Mouse (Mus musculus) thymus, adult 18-20 months (tissue): ENCODE results near the gene Ppp1r14c.
"Not testable (repeated sequence)": the region's sequence is repeated elsewhere in the genome, so short reads cannot be mapped to it uniquely, and the experiment has no call there.

Experiments
- DNase-seq, 2 experiments: peaks; one replicate each; pipeline ENCODE4 v3.0.0; 2022; ENCODE audit warnings: mixed read lengths in 2 of 2

Ppp1r14c gene

DNA sequence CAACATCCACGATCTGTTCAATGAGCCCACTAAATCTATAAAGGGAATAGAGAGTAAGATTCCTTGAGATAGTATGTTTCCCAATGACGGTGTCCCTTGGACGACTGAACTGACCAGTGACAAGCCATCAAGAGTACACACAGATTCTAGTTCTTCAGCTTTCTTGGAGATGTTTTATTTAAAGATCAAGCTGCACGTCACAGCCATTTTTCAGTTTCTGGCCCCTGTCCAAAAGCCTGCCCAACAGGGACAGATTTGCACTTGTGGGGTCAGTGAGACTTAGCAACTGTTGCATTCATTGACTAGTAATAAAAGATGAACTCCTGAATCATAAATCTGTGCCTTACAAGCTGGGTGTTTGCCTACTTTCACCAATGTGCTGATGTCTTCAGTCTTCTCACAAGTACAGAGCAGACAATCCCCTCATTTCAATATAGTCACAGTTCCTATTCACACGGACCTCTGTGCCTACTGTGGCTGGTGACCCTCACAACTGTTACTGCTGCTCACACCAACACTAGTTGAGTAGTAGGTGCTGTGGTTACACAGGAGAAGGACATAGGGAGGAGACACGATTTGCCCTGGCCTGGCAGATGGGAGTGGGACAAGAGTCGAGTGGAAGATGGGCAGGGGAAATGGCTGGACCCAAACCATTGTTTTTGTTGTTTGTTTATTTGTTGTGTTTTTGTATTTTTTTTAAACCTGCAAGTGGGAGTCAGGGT, 37.7 kb downstream of the Ppp1r14c start:
- no peak for DNase-seq

DNA sequence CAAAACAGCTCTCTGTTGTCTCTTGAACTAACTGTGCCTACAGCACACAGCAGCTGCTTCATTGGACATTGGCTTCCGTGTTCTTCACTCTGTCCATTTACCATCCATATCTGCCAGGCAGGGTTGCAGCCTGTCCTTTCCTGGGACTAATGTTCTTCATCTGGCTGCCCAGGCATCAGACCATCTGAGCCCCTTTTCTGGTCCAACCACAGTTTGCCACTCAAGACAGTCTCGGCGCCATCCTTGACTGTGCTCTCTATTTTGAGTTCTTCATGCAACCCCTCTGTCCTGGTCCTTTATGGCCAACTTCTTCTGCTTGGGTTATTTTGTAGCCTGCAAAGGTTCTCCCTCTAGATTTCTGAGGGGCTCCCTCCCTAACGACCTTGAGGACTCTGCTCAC, 38.5 kb downstream of the Ppp1r14c start:
- no peak for DNase-seq

DNA sequence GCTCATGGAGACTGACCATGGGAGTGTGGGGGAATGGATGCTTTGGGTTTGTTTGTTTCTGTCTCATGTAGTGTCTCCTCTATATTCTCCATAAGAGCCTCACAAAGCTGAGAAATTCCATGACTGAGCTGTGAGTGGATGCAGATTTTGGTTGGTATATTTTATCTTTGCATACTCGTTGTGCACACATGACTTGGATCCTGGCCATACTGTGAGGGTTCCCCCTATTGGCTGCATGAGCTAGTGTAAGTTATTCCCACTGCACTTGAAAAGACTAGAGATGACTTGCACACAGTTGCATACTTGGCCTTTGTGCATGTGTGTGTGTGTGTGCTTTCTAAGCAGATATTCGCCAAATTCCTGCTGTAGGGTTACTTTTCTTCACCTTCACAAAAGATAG, 40.4 kb downstream of the Ppp1r14c start:
- no peak for DNase-seq

DNA sequence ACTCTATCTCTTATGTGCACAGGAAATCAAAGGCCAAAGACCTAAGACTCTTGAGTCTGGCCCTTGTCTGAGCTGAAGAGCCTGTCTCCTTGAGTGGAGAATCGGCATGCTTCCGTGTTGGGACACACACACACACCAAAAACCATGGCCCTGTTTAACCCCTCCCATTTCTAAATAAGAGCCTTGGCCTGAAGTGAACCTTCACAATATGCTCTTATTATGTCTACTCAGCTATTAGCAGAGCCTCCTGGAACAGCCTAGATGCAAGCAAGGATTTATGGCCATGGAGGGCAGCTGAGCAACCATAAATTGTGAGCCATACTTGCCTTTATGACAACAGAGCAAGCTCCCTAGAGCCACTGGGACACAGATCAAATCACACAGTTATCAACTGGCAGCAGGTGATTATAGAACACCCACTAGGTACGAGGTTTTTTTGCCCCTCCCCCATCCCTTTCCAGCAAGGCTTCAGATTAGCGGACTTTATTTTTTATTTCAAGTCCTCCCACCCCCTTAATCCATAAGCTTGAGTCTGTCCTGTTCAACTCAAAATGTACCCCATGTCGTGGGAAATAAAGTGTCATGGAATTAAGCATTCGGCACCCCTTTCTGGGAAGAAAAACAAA, 42.3 kb downstream of the Ppp1r14c start:
- no peak for DNase-seq

GRCm38 (mm10) chr10:3408699-3409098, 42.8 kb downstream of the Ppp1r14c start:
- DNase-seq: no peak

DNA sequence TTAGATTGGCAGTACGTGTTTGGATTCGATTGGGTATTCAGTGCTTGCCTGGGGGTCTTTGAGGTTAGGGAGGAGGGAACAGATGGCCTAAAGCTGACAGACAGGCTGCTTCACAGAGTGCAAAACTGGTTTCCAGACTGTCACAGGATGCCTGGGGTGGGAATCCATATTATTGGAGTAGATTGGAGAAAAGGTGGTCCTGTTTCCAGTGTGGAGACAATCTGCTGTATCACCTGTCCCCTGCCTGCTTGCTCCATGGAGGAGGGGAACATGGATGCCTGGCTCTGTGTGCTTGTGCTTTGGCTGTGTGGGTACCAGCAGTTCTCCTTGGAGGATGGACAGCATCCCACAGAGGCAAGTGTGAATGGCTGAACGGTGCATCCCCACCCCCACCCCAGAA, 45.4 kb downstream of the Ppp1r14c start:
- no peak for DNase-seq

- DNase-seq: no peak
Observed at GRCm38 (mm10) chr10:3411639-3412038, 45.8 kb downstream of the Ppp1r14c start.

DNA sequence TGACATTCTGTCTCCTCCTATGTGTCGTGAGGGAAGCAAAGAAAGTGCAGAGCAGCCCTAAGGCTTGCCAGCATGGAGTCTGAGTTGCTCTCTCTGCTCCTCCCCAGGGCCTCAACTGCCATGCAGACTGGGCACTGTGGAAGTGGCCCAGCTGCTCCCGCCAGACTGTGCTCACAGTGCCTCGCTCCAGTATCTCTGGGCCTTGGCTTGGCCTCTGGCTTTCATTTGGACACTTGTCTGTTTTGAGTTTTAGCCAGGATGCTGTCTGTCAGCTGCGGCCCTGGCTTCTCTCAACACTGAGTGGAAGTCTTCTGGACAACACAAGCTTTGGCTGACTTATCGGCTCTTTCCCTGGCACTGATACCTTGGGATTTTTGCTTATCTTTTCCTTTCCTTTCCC, 49.0 kb downstream of the Ppp1r14c start:
- DNase-seq: no peak

DNA sequence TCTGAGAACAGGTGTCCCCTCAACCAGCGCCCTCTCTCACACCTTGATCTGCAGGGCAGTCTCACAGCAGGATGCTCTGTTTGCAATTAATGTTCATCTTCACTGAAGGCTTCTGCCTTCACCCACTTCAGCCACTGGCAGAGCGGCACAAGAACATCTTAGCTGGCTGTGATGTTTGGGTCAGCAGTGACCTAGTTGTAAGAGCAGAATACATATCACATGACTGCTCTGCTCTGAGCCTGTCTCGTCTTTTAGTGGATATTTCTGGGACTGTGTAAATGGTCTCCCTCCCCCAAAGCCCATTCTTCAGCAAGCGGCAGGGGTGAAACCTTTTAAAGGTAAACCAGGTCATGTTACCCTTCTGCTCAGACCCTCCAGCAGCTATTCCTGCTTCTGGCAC, 50.7 kb downstream of the Ppp1r14c start:
- DNase-seq: no peak

DNA sequence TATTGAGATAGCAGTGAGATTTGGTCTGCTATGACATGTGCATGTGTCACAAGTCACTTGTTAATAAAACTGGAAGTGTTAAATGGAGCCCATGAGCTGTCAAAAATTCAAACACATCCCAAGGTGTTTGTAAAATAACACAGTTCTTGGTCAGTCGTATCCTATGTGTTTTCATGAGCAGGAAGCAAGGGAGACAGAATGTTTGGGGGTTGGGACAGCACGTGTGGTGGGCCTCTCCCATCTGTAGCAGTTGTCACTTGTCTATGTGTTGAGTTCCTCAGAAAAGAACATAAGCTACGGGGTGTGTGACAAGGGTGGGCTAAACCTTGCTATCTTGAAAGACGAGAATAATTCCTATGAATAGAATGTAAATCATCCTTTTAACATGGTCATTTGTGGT, 51.6 kb downstream of the Ppp1r14c start:
- DNase-seq: no peak

- no peak for DNase-seq
Observed at GRCm38 (mm10) chr10:3424016-3424415, 58.2 kb downstream of the Ppp1r14c start.

- DNase-seq: no peak
Observed at GRCm38 (mm10) chr10:3427689-3428399, 62.0 kb downstream of the Ppp1r14c start.

- DNase-seq: no peak
Observed at GRCm38 (mm10) chr10:3434848-3435474, 69.1 kb downstream of the Ppp1r14c start.

- no peak for DNase-seq
Observed at GRCm38 (mm10) chr10:3440722-3441471, 75.0 kb downstream of the Ppp1r14c start.

DNA sequence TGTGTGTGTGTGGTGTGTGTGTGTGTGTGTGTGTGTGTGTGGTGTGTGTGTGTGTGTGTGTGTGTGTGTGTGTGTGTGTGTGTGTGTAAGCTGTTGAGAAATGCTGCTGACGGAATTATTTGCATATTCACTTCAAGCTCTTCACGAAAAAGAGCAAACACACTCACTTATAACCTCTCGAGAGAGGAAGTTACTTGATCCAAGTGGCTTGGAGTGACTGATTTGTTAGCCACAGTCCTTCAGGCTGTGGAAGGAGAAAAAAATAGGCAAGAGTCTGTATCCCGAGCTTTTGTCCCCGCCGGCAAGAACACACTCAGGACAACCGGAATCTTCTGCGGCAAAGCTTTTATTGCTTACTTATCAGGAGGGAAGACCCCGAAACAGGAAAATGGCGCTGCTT, 80.9 kb downstream of the Ppp1r14c start:
- not testable (repeated sequence) for DNase-seq

DNA sequence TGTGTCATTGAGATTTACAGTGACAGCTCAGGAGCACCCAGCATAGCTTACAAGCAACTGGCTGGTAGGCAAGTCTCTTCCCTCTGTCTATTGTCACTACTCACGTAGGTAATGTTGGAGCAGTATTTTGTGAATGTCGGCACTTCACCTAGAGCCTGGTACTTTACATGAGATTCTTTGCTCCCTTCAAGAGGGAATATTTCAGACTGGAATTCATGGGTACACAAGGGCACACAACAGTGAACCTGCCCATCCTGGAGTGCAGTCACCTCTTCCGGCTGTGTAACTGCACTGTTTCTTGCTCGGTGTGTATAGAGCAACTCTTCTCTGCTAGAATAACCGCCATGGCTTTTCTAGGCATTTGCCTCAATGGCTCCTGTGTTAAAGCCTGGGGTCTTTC, 82.8 kb downstream of the Ppp1r14c start:
- DNase-seq: no peak

GRCm38 (mm10) chr10:3451930-3452329, 86.1 kb downstream of the Ppp1r14c start:
- DNase-seq: no peak

GRCm38 (mm10) chr10:3452822-3453475, 87.1 kb downstream of the Ppp1r14c start:
- no peak for DNase-seq

GRCm38 (mm10) chr10:3458686-3459085, 92.8 kb downstream of the Ppp1r14c start:
- DNase-seq: no peak

DNA sequence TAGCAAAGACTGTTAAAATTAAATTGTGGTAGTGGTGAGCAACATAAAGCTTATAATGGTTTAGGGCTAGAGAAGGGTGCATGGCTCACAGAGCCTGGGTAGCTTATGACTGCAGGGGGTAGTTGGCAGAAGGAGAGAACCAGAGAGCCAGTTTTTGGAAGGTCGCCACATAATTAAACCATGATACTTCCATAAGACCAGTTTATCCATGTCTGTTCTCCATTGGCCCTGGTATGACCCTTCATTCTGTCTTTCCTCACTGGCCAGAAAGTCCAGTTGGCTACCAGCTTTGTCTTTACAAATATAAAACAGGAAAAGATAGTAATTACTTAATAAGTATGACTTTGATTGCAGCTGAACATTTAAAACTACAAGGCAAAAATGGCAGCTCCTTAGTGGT, 95.0 kb downstream of the Ppp1r14c start:
- DNase-seq: no peak

DNA sequence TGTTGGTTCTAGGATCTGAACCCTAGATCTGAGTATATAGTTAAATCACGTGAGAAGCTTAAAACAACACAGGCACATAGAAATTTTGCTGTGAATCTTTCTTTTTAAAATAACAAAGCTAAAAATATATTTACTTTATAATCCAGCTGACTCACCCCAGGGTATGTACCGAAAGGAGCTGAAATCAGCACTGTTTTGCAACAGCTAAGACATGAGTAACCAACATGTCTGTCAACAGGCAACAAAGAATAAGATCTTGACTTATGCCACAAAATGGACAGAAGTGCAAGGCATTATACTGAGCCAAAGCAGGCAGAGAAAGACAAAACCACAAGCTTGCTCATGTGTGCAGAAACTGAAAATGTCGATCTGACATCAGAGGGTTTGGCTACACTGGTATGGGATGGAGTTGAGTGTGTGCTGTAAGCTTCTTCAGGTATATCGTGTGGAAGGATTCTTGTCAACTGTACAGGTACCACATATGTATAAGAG, 100.3 kb downstream of the Ppp1r14c start:
- no peak for DNase-seq

GRCm38 (mm10) chr10:3468590-3468989, 102.7 kb downstream of the Ppp1r14c start:
- no peak for DNase-seq
